8 mouse cellular contexts compared by ENCODE assay signal in the genomic region with DNA sequence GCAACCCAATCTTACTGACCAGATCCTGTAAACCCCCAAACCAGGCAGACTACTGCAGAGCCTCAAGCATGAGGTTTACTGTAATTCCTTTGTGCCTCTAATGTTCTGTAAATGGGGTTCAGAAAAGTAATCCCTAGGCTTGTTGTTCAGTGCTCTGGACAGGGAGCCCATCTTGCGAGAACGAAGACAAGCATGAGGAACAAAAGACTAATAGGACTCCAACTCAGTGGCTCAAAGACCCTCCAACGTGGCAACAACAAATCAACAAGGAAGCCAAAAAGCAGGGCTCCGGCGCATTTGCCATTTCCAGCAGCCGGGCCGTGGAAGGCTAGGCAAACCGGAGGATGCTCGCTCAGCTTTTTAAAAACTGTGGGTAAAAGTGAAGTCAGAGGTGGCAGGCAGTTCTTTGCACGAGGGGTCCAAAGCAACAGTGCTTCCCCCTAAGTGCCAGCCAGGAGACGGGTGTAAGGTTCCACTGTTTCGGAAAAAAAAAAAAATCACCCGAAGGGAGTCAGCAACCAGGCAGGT. TPM values are rescaled to one million over a fixed set of nuclear protein-coding genes. Genes with fewer than 3 reads are reported as not detected.
DNase-seq lines count a peak whose midpoint lies in the region; ATAC-seq and TF ChIP-seq lines count a peak whose summit lies in the region.

No protein-coding gene starts in this region.

- under 1% methylated on average over 13 of the region's 13 CpGs for WGBS in forebrain, embryonic 15.5 days
- WGBS in liver, embryonic 14.5 days (ENCODE audit: insufficient replicate concordance): 6% methylated on average over 13 of the region's 13 CpGs

- H3K9me3 ChIP-seq in E14TG2a.4 (ENCODE audit: low read length): no peaks in the 10 kb centered on the region
- no peaks in the 10 kb centered on the region for H3K9me3 ChIP-seq in forebrain, embryonic 15.5 days
- no peaks in the 10 kb centered on the region for H3K9me3 ChIP-seq in liver, embryonic 14.5 days (ENCODE audit: control insufficient read depth, low read length)

- H3K36me3 ChIP-seq in E14TG2a.4 (ENCODE audit: insufficient read depth, low read length): no peaks in the 10 kb centered on the region
- H3K36me3 ChIP-seq in forebrain, embryonic 15.5 days: no peaks in the 10 kb centered on the region
- H3K36me3 ChIP-seq in liver, embryonic 14.5 days (replicated peaks; ENCODE audit: control insufficient read depth, insufficient read depth, low read depth): no peaks in the 10 kb centered on the region

- peak overlapping the region; percentile 82 for H3K9ac ChIP-seq in forebrain, embryonic 15.5 days (replicated peaks)
- peak overlapping the region; percentile 53 for H3K9ac ChIP-seq in liver, embryonic 14.5 days (replicated peaks)

- H3K4me1 ChIP-seq in E14TG2a.4 (replicated peaks; ENCODE audit: low read depth, low read length): peaks cover 80% of the 10 kb centered on the region
- H3K4me1 ChIP-seq in forebrain, embryonic 15.5 days: peaks cover 57% of the 10 kb centered on the region
- H3K4me1 ChIP-seq in liver, embryonic 14.5 days (replicated peaks; ENCODE audit: control insufficient read depth in 2 of 2, insufficient read depth in 2 of 2, low read length in 1 of 2): peaks cover 3 to 11% of the 10 kb centered on the region in 2 experiments; a peak in 3 of 4 replicates

- TF ChIP-seq EP300 in liver, embryonic 14.5 days (IDR thresholded peaks at IDR 0.05; ENCODE audit: low read depth): no peak

- no peak for TF ChIP-seq CTCF in E14TG2a.4 (conservative IDR thresholded peaks at IDR 0.05; ENCODE audit: low read length)
- TF ChIP-seq CTCF in liver, embryonic 14.5 days (IDR thresholded peaks at IDR 0.05; ENCODE audit: low read depth): no peak

- no peak for ATAC-seq in forebrain, embryonic 15.5 days (replicated peaks)
- no peak for ATAC-seq in liver, embryonic 14.5 days (ENCODE audit: insufficient read depth)
- no peak for ATAC-seq in cerebellum, adult (ENCODE audit: insufficient number of reproducible peaks, low FRiP score, low TSS enrichment)

- peak overlapping the region; percentile 100 for H3K4me3 ChIP-seq in E14TG2a.4 (replicated peaks; ENCODE audit: low read length)
- H3K4me3 ChIP-seq in forebrain, embryonic 15.5 days: peak overlapping the region; percentile 95
- H3K4me3 ChIP-seq in liver, embryonic 14.5 days (ENCODE audit: insufficient read depth in 1 of 2, low read depth in 2 of 2, low read length in 2 of 2): peak overlapping the region; percentile 63 to 78

- DNase-seq in gastrocnemius, postnatal 10 days: peak; percentile 22
- DNase-seq in gastrocnemius, postnatal 4 days (ENCODE audit: low spot score in 2 of 2): no peak
- no peak for DNase-seq in liver, embryonic 14.5 days (ENCODE audit: low read depth in 3 of 3, low spot score in 3 of 3)
- peak; percentile 51 for DNase-seq in thymus, postnatal 4 days
- DNase-seq in cerebellum, postnatal 36 days: no peak

- H3K27me3 ChIP-seq in E14TG2a.4 (ENCODE audit: insufficient read depth, low read length): peaks cover 13% of the 10 kb centered on the region
- no peaks in the 10 kb centered on the region for H3K27me3 ChIP-seq in forebrain, embryonic 15.5 days
- no peaks in the 10 kb centered on the region; the same call in 1 of the 2 replicates for H3K27me3 ChIP-seq in liver, embryonic 14.5 days (ENCODE audit: control insufficient read depth, insufficient read depth, low read length)

- peak overlapping the region; percentile 95 for H3K27ac ChIP-seq in forebrain, embryonic 15.5 days (replicated peaks)
- H3K27ac ChIP-seq in liver, embryonic 14.5 days: no peak overlapping the region

- peak overlapping the region; percentile 84 for H3K4me2 ChIP-seq in forebrain, embryonic 15.5 days (replicated peaks)
- peak overlapping the region; percentile 90 for H3K4me2 ChIP-seq in liver, embryonic 14.5 days (ENCODE audit: low read depth)

RNA-seq across cellular contexts. Expression of a gene that starts 1.0 kb away (rescaled TPM):
- 10 to 100 TPM in 1 of 2 experiments, 1 to 10 TPM in 1; 9.8 to 11.6 TPM for total RNA-seq in gastrocnemius, postnatal 10 days (2021)
- total RNA-seq in gastrocnemius, postnatal 4 days (2021): 10 to 100 TPM; 12.5 to 13.0 TPM
- 8.1 and 8.3 TPM in 2 replicates for polyA plus RNA-seq in forebrain, embryonic 15.5 days (2015; fragmentation: Nextera tagmentation; extraction: Ambion mirVana)
- 0.55 and 0.70 TPM in 2 replicates for polyA plus RNA-seq in liver, embryonic 14.5 days (2012; rRNA removed)
- 0.83 and 0.94 TPM in 2 replicates for polyA plus RNA-seq in liver, embryonic 14.5 days (2014; fragmentation: Nextera tagmentation; extraction: Ambion mirVana)

Comparison
In these comparisons a context has a peak if more than half of its experiments do, and no peak if none do; other contexts are left out.
1. DNase-seq: peak in gastrocnemius, postnatal 10 days (single experiment) and thymus, postnatal 4 days (single experiment); none in gastrocnemius, postnatal 4 days (0 of 2), liver, embryonic 14.5 days (0 of 3) and cerebellum, postnatal 36 days (0 of 2).
2. Peak in every context shown above with its lines, with median percentiles within 50 percentile points of each other: H3K4me3 ChIP-seq.